Mouse (Mus musculus) brain, embryonic 14.5 days (tissue): ENCODE results near the gene Gm43951.

ENCODE experiments used
- CTCF ChIP-seq: fragments of 200-500 bp; IDR thresholded peaks from 2 replicates; pipeline ENCODE4 v1.5.1; 2012; ENCODE audit warnings: inconsistent platforms, mild to moderate bottlenecking, moderate library complexity, borderline replicate concordance; ENCODE audit not compliant: insufficient read depth, insufficient read length; ENCODE audit errors: extremely low read depth
- POLR2A ChIP-seq: fragments of 200-500 bp; IDR thresholded peaks from 2 replicates; pipeline ENCODE4 v1.6.1; 2012; ENCODE audit warnings: mild to moderate bottlenecking, inconsistent platforms, borderline replicate concordance; ENCODE audit not compliant: poor library complexity, insufficient read depth, insufficient read length, severe bottlenecking; ENCODE audit errors: extremely low read depth

DNA sequence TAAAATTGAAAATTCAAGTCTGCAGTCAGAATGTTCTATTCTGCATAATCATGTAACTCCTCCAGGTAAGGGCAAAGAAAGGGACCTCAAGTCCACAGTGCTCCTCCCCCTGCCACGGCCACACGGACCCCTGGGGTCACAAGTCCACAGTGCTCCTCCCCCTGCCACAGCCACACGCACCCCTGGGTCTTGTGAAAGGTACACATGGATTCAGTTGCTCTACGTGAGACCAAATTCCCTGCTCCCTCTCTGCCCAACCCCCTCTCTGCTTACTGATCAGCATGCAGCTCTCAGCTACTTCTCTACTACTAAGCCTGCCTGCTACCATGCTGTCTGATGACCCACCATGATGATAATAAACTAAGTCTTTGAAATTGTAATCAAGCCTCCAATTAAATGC, 36.8 kb downstream of the Gm43951 start:
- TF ChIP-seq CTCF (no peak), POLR2A (no peak)
